Mouse (Mus musculus): Measurements from ENCODE around the gene Col20a1. TPM values are rescaled to one million over a fixed set of nuclear protein-coding genes. Genes with fewer than 3 reads are reported as not detected.

The Col20a1 gene
- polyA plus RNA-seq, 1 experiment from 2014 or later = 0.06 TPM

- Histone ChIP-seq H3K27me3 (no peaks in the 10 kb centered on the region), H3K4me3 (replicated peaks) (peak overlapping the region; percentile 96), H3K9me3 (replicated peaks) (no peaks in the 10 kb centered on the region), H3K27ac (peak overlapping the region; percentile 87), H3K4me2 (peak overlapping the region; percentile 90), H3K36me3 (peaks cover 26% of the 10 kb centered on the region), H3K9ac (peak overlapping the region; percentile 96), H3K4me1 (replicated peaks) (peaks cover 54% of the 10 kb centered on the region)
- DNase-seq (no peak), ATAC-seq (ENCODE audit: low read depth) (peak; percentile 31; the same call in 1 of the 2 replicates)
- WGBS (ENCODE audit: insufficient replicate concordance) = 9% methylated on average over 14 of the region's 14 CpGs
Observed at GRCm38 (mm10) chr2:180966092-180966882, 20.0 kb upstream of the Col20a1 start.

DNA sequence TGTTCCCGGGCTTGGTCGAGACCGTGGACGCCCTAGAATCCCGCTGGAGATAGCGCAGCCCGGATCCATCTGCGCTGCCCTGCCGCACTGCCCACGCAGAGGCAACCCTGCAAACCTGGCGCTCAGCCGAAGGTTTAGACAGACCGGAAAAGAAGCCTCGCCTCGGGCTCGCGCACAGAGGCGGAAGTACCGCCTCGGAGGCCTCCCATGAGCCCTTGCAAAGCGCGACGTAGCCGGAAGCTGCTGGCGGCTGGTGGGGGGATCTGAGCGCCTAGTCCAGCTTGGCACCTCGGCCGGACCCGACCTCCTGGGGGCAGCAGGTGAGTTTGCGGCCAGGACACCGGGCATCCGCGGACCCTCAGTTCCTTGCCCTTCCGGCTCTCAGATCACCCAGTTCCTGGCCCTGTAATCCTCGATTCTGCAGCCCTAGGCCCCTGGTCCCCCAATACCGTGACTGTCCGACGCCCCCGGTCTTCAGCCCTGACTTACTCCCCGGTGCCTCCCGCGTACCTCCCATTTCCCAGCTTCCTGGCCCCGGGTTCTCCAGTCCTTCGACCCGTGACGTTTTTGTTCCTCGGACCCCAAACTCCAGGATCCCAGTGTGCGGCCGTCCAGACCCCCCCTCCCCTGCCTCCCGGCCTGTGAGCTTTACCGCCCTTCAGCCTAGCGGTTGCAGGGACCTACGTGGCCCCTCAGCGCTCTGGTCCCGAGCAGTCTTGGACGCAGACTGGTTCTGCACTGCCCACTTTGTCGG lies 19.1 kb upstream of the Col20a1 start, which contains the start of gene Arfgap1:
Arfgap1 (plus strand) TSS at position 216 of the 754 bp plus-strand sequence.
- peaks cover 49% of the 10 kb centered on the region for H3K4me1 ChIP-seq (replicated peaks)
- peak within 1 kb of the TSS; percentile 87 for H3K27ac ChIP-seq
- under 1% methylated on average over 57 of the region's 57 CpGs for WGBS (ENCODE audit: insufficient replicate concordance)
- H3K27me3 ChIP-seq = no peaks in the 10 kb centered on the region
- DNase-seq (peak; percentile 79), ATAC-seq (ENCODE audit: low read depth) (peak; percentile 92)
- H3K36me3 ChIP-seq = peaks cover 35% of the 10 kb centered on the region
- H3K9me3 ChIP-seq (replicated peaks) = no peaks in the 10 kb centered on the region
- H3K4me3 ChIP-seq (replicated peaks) = peak within 1 kb of the TSS; percentile 96
- H3K4me2 ChIP-seq = peak within 1 kb of the TSS; percentile 90
- peak within 1 kb of the TSS; percentile 96 for H3K9ac ChIP-seq

DNA sequence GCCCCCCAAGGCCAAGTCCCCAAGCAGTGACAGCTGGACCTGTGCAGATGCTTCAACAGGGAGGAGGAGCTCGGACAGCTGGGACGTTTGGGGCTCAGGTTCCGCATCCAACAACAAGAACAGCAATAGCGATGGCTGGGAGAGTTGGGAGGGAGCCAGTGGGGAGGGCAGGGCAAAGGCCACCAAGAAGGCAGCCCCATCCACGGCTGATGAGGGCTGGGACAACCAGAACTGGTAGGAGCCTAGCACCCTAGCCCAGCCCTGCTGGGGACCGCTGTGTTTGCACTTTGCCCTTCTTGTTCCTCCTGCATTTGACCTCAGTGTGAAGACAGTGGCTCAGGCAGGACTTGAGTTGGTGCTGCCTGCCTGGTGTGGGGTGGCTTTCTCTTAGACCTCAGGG lies 5.2 kb upstream of the Col20a1 start:
- ATAC-seq (ENCODE audit: low read depth) (no peak), DNase-seq (no peak)
- H3K4me3 ChIP-seq (replicated peaks) = no peak overlapping the region
- H3K4me2 ChIP-seq = no peak overlapping the region
- peaks cover 3% of the 10 kb centered on the region; the same call in 1 of the 2 replicates for H3K4me1 ChIP-seq (replicated peaks)
- H3K9me3 ChIP-seq (replicated peaks) = no peaks in the 10 kb centered on the region
- H3K27me3 ChIP-seq = no peaks in the 10 kb centered on the region
- peaks cover 71% of the 10 kb centered on the region for H3K36me3 ChIP-seq
- H3K9ac ChIP-seq = no peak overlapping the region
- WGBS (ENCODE audit: insufficient replicate concordance) = 81% methylated on average over 6 of the region's 6 CpGs
- no peak overlapping the region for H3K27ac ChIP-seq

GRCm38 (mm10) chr2:180985635-180986034 lies 700 bp upstream of the Col20a1 start:
- ATAC-seq (ENCODE audit: low read depth) = no peak
- Histone ChIP-seq H3K4me1 (replicated peaks) (peaks cover 3% of the 10 kb centered on the region; the same call in 1 of the 2 replicates), H3K27me3 (no peaks in the 10 kb centered on the region), H3K4me2 (no peak overlapping the region), H3K9me3 (replicated peaks) (no peaks in the 10 kb centered on the region), H3K36me3 (peaks cover 26% of the 10 kb centered on the region), H3K27ac (no peak overlapping the region), H3K4me3 (replicated peaks) (no peak overlapping the region), H3K9ac (no peak overlapping the region)
- 69% methylated on average over 2 of the region's 2 CpGs for WGBS (ENCODE audit: insufficient replicate concordance)
- no peak for DNase-seq

- H3K36me3 ChIP-seq = peaks cover 12% of the 10 kb centered on the region
- H3K27me3 ChIP-seq = no peaks in the 10 kb centered on the region
- H3K4me3 ChIP-seq (replicated peaks) = no peak overlapping the region
- DNase-seq (no peak), ATAC-seq (ENCODE audit: low read depth) (no peak)
- WGBS (ENCODE audit: insufficient replicate concordance) = 63% methylated on average over 1 of the region's 1 CpGs
- no peaks in the 10 kb centered on the region for H3K9me3 ChIP-seq (replicated peaks)
- H3K4me2 ChIP-seq = no peak overlapping the region
- no peak overlapping the region for H3K27ac ChIP-seq
- peaks cover 3% of the 10 kb centered on the region; the same call in 1 of the 2 replicates for H3K4me1 ChIP-seq (replicated peaks)
- H3K9ac ChIP-seq = no peak overlapping the region
Observed at GRCm38 (mm10) chr2:180987001-180987400, 666 bp downstream of the Col20a1 start.

DNA sequence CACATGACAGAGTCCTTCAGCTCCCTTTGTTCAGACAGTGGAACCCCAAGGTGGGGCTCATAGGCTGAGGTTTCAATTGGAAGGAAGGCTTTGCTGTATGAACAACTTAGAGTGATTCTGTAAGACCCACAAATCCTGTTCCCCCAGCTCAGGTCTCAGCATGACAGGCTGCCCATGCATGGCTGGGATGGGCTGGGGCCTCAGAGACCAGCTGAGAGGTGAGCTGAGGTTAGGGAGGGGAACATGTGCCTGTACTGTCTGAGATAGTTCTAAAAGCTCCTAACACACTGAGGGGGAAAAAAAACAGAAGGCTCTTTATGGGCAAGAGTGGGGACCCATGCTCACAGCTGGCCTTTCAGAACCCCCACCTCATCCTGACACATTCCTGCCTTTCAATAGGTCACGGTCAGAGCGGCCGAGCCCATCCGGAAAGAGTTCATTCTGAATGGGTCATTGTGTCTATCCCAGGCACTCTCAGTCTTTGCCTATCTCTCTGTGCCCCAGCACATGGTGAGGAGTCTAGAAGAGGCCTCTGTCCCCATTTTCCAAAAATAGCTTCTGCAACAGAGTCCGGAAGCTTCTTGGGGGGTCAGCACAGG lies 1.2 kb downstream of the Col20a1 start:
- no peak overlapping the region for H3K4me2 ChIP-seq
- peaks cover 3% of the 10 kb centered on the region; the same call in 1 of the 2 replicates for H3K4me1 ChIP-seq (replicated peaks)
- H3K4me3 ChIP-seq (replicated peaks) = no peak overlapping the region
- ATAC-seq (ENCODE audit: low read depth) = no peak
- no peak for DNase-seq
- 76% methylated on average over 5 of the region's 5 CpGs for WGBS (ENCODE audit: insufficient replicate concordance)
- no peak overlapping the region for H3K27ac ChIP-seq
- no peak overlapping the region for H3K9ac ChIP-seq
- no peaks in the 10 kb centered on the region for H3K9me3 ChIP-seq (replicated peaks)
- no peaks in the 10 kb centered on the region for H3K27me3 ChIP-seq
- peaks cover 7% of the 10 kb centered on the region; the same call in 1 of the 2 replicates for H3K36me3 ChIP-seq

- H3K27ac ChIP-seq = no peak overlapping the region
- H3K9ac ChIP-seq = no peak overlapping the region
- H3K36me3 ChIP-seq = 0 out of 2 replicates have a peak, but pooled peaks cover 2% of the 10 kb centered on the region
- WGBS (ENCODE audit: insufficient replicate concordance) = 72% methylated on average over 3 of the region's 3 CpGs
- no peak for DNase-seq
- peaks cover 2% of the 10 kb centered on the region; the same call in 1 of the 2 replicates for H3K4me1 ChIP-seq (replicated peaks)
- no peak for ATAC-seq (ENCODE audit: low read depth)
- no peak overlapping the region for H3K4me3 ChIP-seq (replicated peaks)
- H3K9me3 ChIP-seq (replicated peaks) = no peaks in the 10 kb centered on the region
- H3K27me3 ChIP-seq = no peaks in the 10 kb centered on the region
- no peak overlapping the region for H3K4me2 ChIP-seq
Observed at GRCm38 (mm10) chr2:180988347-180988913, 2.1 kb downstream of the Col20a1 start.

DNA sequence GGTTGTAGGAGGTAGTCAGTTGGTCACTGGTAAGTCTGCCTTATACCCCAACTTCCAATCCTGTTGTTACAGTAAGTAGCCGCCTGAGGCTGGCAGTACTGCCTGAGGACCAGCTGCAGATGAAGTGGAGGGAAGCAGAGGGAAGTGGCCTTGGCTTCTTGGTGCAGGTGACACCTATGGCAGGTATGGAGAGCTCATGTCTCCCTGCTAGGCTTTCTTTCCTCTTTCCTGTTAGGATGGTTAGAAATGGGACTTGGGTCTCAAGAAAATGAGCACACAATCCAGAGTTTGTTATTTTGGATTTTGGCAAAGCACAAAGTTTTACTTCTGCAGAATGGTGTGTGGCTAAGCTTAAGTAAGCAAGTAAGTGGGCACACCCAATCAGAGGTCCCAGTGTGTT lies 2.6 kb downstream of the Col20a1 start:
- no peak for DNase-seq
- H3K9me3 ChIP-seq (replicated peaks) = no peaks in the 10 kb centered on the region
- WGBS (ENCODE audit: insufficient replicate concordance) = 44% methylated on average over 1 of the region's 1 CpGs

DNA sequence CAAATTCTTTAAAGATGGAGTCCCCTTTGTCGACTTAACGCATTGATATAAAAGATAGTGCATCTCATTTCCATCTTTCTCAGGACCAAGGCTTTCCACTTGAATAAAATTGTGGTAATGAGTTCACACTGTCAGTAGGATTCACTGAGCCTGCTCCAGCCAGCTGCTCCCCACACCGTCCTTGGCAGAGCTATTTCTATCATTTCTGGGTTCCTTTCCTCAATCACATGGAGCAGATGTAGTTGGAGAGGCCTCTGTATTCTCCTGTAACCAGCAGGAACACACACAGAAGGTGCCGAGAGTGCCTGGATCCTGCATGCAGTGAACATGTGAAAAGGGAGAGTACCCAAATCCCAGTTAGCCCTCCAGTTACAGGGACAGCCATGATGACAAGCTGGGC lies 4.0 kb downstream of the Col20a1 start:
- DNase-seq (no peak), ATAC-seq (ENCODE audit: low read depth) (no peak)
- Histone ChIP-seq H3K4me1 (replicated peaks) (no peaks in the 10 kb centered on the region), H3K9ac (no peak overlapping the region), H3K9me3 (replicated peaks) (no peaks in the 10 kb centered on the region), H3K27me3 (no peaks in the 10 kb centered on the region), H3K36me3 (no peaks in the 10 kb centered on the region), H3K27ac (no peak overlapping the region), H3K4me2 (no peak overlapping the region), H3K4me3 (replicated peaks) (no peak overlapping the region)
- WGBS (ENCODE audit: insufficient replicate concordance) = 57% methylated on average over 4 of the region's 4 CpGs

More for the DNA sequence above, 2.6 kb downstream of the Col20a1 start:
- Histone ChIP-seq H3K9ac (no peak overlapping the region), H3K4me2 (no peak overlapping the region), H3K4me3 (replicated peaks) (no peak overlapping the region), H3K36me3 (no peaks in the 10 kb centered on the region), H3K4me1 (replicated peaks) (no peaks in the 10 kb centered on the region; the same call in 1 of the 2 replicates), H3K27ac (no peak overlapping the region), H3K27me3 (no peaks in the 10 kb centered on the region)
- no peak for ATAC-seq (ENCODE audit: low read depth)

DNA sequence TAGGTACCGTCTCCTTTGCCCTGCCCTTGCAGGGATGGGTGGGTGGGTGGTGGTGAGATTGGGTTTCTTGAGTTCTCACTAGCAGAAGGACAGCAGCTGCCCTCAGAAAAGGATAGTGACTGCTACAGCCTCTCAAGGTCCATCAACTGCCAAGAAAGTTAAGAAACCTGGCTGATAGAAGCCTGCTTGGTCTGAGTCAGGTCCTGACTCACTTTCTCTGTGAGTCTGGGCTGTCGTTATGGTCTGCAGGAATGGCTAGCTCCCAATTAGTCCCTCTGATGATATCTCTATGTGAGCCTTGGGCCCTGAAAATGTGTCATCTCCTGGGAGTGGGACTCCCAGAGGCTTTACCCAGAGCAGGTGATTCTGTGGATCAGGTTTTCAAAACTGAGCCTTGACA lies 8.0 kb downstream of the Col20a1 start:
- ATAC-seq (ENCODE audit: low read depth) (no peak), DNase-seq (no peak)
- no peaks in the 10 kb centered on the region for H3K9me3 ChIP-seq (replicated peaks)
- no peaks in the 10 kb centered on the region for H3K27me3 ChIP-seq
- H3K27ac ChIP-seq = no peak overlapping the region
- H3K4me1 ChIP-seq (replicated peaks) = no peaks in the 10 kb centered on the region
- H3K4me3 ChIP-seq (replicated peaks) = no peak overlapping the region
- H3K4me2 ChIP-seq = no peak overlapping the region
- no peak overlapping the region for H3K9ac ChIP-seq
- 49% methylated on average over 2 of the region's 2 CpGs for WGBS (ENCODE audit: insufficient replicate concordance)
- H3K36me3 ChIP-seq = no peaks in the 10 kb centered on the region

DNA sequence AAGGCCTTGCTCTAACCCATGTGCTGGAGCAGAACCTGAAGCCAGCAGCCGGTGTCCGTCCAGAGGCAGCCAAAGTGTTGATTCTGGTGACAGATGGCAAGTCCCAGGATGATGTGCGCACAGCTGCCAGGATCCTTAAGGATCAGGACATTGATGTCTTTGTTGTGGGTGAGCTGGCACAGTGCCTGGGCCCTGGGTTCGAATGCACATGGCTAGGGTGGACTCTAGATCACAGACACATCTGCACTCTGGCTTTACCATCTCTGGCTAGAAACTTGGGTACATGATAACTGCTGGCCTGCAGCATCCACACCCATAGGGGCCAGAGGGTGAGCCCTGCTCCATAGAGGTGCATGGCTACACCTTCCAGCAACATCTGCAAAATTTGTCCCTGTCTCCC lies 9.1 kb downstream of the Col20a1 start:
- Histone ChIP-seq H3K4me1 (replicated peaks) (no peaks in the 10 kb centered on the region), H3K9me3 (replicated peaks) (no peaks in the 10 kb centered on the region), H3K36me3 (no peaks in the 10 kb centered on the region), H3K4me3 (replicated peaks) (no peak overlapping the region), H3K4me2 (no peak overlapping the region), H3K27ac (no peak overlapping the region), H3K27me3 (no peaks in the 10 kb centered on the region), H3K9ac (no peak overlapping the region)
- WGBS (ENCODE audit: insufficient replicate concordance) = 60% methylated on average over 4 of the region's 4 CpGs
- DNase-seq (no peak), ATAC-seq (ENCODE audit: low read depth) (no peak)

Measured in liver, embryonic 13.5 days (tissue).